Mouse (Mus musculus) midbrain, embryonic 13.5 days (tissue): ENCODE measurements around the gene Sftpa1. TPM values are rescaled to one million over a fixed set of nuclear protein-coding genes. Genes with fewer than 3 reads are reported as not detected.

ENCODE experiments used
- ATAC-seq: fragments of 200-750 bp; cut with Nextera tagmentation; 2 replicates; pipeline ENCODE4 v1.8.0; 2017; ENCODE audit warnings: mild to moderate bottlenecking, moderate TSS enrichment, moderate library complexity
- H3K27ac ChIP-seq: fragments of 300-500 bp; sonication (generic); 2 replicates; pipeline ENCODE4 v1.5.1; 2015; ENCODE audit warnings: inconsistent platforms, mild to moderate bottlenecking, moderate library complexity
- H3K27me3 ChIP-seq: fragments of 300-500 bp; sonication (generic); 2 replicates; pipeline ENCODE4 v1.6.1; 2015; ENCODE audit warnings: mild to moderate bottlenecking, inconsistent platforms
- H3K36me3 ChIP-seq: fragments of 300-500 bp; sonication (generic); 2 replicates; pipeline ENCODE4 v1.6.1; 2015; ENCODE audit warnings: mild to moderate bottlenecking, inconsistent platforms
- H3K4me1 ChIP-seq: fragments of 300-500 bp; sonication (generic); replicated peaks from 2 replicates; pipeline ENCODE4 v1.6.1; 2015; ENCODE audit warnings: inconsistent platforms
- H3K4me2 ChIP-seq: fragments of 300-500 bp; sonication (generic); replicated peaks from 2 replicates; pipeline ENCODE4 v1.6.1; 2015; ENCODE audit warnings: moderate library complexity, mild to moderate bottlenecking, inconsistent platforms
- H3K4me3 ChIP-seq: fragments of 300-500 bp; sonication (generic); replicated peaks from 2 replicates; pipeline ENCODE4 v1.5.1; 2015; ENCODE audit warnings: mild to moderate bottlenecking, inconsistent platforms
- H3K9ac ChIP-seq: fragments of 300-500 bp; sonication (generic); replicated peaks from 2 replicates; pipeline ENCODE4 v1.6.1; 2015; ENCODE audit warnings: mild to moderate bottlenecking, inconsistent platforms
- H3K9me3 ChIP-seq: fragments of 300-500 bp; sonication (generic); 2 replicates; pipeline ENCODE4 v1.6.1; 2016; ENCODE audit warnings: mild to moderate bottlenecking, inconsistent platforms
- WGBS: fragments of 180-500 bp; shearing (Covaris S2); methylation state at CpG from one replicate; pipeline ENCODE4 v1.1.7; 2015; 5-methylcytosine and 5-hydroxymethylcytosine counted together
- polyA plus RNA-seq: library from polyadenylated mRNA; unstranded; fragments of >200 nt; fragmentation: Nextera tagmentation; extraction: Ambion mirVana; gene quantifications from 2 replicates; pipeline ENCODE4 v1.2.1, GENCODE M21; 2015

Sftpa1 gene
- polyA plus RNA-seq, result not detected in 2 replicates

- Histone ChIP-seq H3K27me3 (no peaks in the 10 kb centered on the region), H3K27ac (no peak within 1 kb of the TSS), H3K9ac (no peak within 1 kb of the TSS), H3K9me3 (no peaks in the 10 kb centered on the region), H3K4me3 (no peak within 1 kb of the TSS), H3K4me2 (no peak within 1 kb of the TSS), H3K4me1 (no peaks in the 10 kb centered on the region), H3K36me3 (no peaks in the 10 kb centered on the region)
- no peak for ATAC-seq
- 83% methylated on average over 7 of the region's 7 CpGs for WGBS
Measured at GRCm38 (mm10) chr14:41131540-41131939, at the start of gene Sftpa1. Gene Sftpa1, plus strand, starts transcription at chr14:41131782.

- Histone ChIP-seq H3K36me3 (no peaks in the 10 kb centered on the region), H3K27ac (no peak overlapping the region), H3K4me3 (no peak overlapping the region), H3K27me3 (no peaks in the 10 kb centered on the region), H3K9me3 (no peaks in the 10 kb centered on the region), H3K4me1 (no peaks in the 10 kb centered on the region), H3K9ac (no peak overlapping the region), H3K4me2 (no peak overlapping the region)
- ATAC-seq, result no peak
- 87% methylated on average over 2 of the region's 2 CpGs for WGBS
Measured at GRCm38 (mm10) chr14:41082408-41082807, 49.2 kb upstream of the Sftpa1 start.

GRCm38 (mm10) chr14:41087509-41087908 is 44.1 kb upstream of the Sftpa1 start:
- 87% methylated on average over 1 of the region's 1 CpGs for WGBS
- no peak overlapping the region for H3K9ac ChIP-seq
- ATAC-seq, result no peak

DNA sequence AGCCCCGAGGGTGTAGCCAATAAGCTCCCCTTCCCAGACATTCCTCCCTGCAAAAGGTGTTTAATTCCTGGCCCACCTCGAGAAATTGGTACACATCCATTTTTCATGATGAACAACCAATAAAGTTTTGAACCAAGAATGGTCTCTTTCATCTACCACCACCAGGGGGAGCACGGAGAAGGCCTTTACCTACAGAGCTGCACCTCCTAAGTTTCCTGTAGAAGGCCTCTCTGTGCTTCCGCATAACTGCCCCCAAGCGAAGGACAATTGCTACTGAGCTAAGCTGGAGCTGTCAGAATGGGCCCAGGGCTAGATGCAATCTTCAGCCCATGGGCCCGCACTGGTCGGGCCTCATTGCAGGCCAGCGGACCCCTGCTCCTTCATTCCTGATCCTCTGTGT is 40.8 kb upstream of the Sftpa1 start:
- Histone ChIP-seq H3K4me1 (no peaks in the 10 kb centered on the region), H3K27ac (no peak overlapping the region), H3K4me2 (no peak overlapping the region), H3K27me3 (no peaks in the 10 kb centered on the region), H3K9me3 (no peaks in the 10 kb centered on the region), H3K36me3 (no peaks in the 10 kb centered on the region), H3K4me3 (no peak overlapping the region), H3K9ac (no peak overlapping the region)
- ATAC-seq, result no peak
- 45% methylated on average over 8 of the region's 8 CpGs for WGBS

More at GRCm38 (mm10) chr14:41087509-41087908, 44.1 kb upstream of the Sftpa1 start:
- Histone ChIP-seq H3K4me3 (no peak overlapping the region), H3K27ac (no peak overlapping the region), H3K4me2 (no peak overlapping the region), H3K9me3 (no peaks in the 10 kb centered on the region), H3K27me3 (no peaks in the 10 kb centered on the region), H3K4me1 (no peaks in the 10 kb centered on the region), H3K36me3 (no peaks in the 10 kb centered on the region)

- ATAC-seq, result 0 out of 2 replicates have a peak, but pooled peaks have one; percentile 20
- no peak overlapping the region for H3K4me2 ChIP-seq
- H3K4me1 ChIP-seq, result no peaks in the 10 kb centered on the region
- 59% methylated on average over 1 of the region's 1 CpGs for WGBS
- no peaks in the 10 kb centered on the region for H3K27me3 ChIP-seq
- no peak overlapping the region for H3K9ac ChIP-seq
- H3K27ac ChIP-seq, result no peak overlapping the region
- no peaks in the 10 kb centered on the region for H3K9me3 ChIP-seq
- H3K36me3 ChIP-seq, result no peaks in the 10 kb centered on the region
- H3K4me3 ChIP-seq, result no peak overlapping the region
Measured at GRCm38 (mm10) chr14:41094114-41094513, 37.5 kb upstream of the Sftpa1 start.

DNA sequence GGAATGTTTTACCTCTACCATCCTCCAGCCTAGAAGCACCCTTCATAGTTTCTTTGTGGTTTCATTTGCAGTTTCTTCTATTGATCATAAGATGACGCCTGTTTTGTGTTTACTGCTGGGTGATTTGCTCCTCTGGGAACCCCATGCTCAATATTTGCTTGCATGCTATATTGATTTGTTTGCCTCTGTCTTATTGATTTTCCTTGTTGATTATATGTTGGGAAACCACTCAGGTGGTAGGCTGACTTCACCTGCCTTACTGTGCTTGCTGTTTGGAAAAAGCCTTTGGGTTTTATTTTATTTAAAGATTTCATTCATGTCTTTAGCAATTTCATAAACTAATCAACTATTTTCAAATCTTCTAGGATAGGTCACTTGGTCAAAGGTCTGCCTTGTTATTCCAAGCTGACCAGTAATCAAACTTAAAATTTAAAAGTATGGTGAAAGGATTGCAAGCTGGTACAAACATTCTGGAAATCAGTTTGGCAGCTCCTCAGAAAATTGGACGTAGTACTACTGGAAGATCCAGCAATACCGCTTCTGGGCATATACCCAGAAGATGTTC is 35.2 kb upstream of the Sftpa1 start:
- Histone ChIP-seq H3K9me3 (no peaks in the 10 kb centered on the region), H3K27me3 (no peaks in the 10 kb centered on the region), H3K4me3 (no peak overlapping the region), H3K4me2 (no peak overlapping the region), H3K4me1 (no peaks in the 10 kb centered on the region), H3K9ac (no peak overlapping the region), H3K27ac (no peak overlapping the region), H3K36me3 (no peaks in the 10 kb centered on the region)
- no peak for ATAC-seq
- 90% methylated on average over 3 of the region's 3 CpGs for WGBS

DNA sequence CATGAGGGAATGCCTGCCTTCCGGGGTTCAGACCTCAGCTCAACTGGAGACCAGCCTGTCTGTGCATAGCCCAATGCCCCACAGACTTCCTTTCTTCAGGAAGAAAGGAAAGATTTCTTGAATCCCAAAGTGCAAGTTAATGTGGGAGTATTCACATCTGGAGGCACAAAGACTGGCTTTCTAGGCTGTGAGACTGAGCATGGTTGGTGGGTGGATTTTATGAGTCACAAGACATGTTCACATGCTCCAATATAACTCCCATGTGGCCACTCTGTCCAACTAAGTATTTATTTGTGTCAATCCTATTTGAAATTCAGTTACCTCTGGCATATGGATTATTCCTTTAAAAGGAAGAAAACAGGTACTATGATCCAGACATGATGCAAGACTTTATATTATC is 32.9 kb upstream of the Sftpa1 start:
- no peak for ATAC-seq
- no peak overlapping the region for H3K4me3 ChIP-seq
- H3K9ac ChIP-seq, result no peak overlapping the region
- no peaks in the 10 kb centered on the region for H3K36me3 ChIP-seq
- no peaks in the 10 kb centered on the region for H3K9me3 ChIP-seq
- no peaks in the 10 kb centered on the region for H3K27me3 ChIP-seq
- H3K4me1 ChIP-seq, result no peaks in the 10 kb centered on the region
- no peak overlapping the region for H3K4me2 ChIP-seq
- WGBS, result 82% methylated on average over 1 of the region's 1 CpGs
- H3K27ac ChIP-seq, result no peak overlapping the region

DNA sequence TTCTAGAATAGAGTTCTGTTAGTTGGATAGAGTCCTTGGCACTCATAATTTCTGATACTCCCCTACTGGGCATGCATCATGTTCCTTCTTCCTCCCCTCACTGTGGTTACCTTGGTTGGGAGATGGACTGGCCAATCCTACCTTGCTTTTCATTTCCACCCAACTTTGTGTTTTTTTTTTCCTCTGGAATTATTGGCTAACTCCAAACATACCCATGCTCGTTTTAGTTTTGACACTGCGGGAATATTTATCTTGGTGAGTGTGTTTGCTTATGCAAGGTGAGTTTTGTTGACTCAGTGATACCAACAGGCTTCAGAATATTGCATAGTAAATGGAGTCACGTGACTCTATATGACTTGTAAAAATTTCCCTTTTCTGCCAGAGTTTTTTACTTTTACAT is 30.9 kb upstream of the Sftpa1 start:
- no peaks in the 10 kb centered on the region for H3K4me1 ChIP-seq

DNA sequence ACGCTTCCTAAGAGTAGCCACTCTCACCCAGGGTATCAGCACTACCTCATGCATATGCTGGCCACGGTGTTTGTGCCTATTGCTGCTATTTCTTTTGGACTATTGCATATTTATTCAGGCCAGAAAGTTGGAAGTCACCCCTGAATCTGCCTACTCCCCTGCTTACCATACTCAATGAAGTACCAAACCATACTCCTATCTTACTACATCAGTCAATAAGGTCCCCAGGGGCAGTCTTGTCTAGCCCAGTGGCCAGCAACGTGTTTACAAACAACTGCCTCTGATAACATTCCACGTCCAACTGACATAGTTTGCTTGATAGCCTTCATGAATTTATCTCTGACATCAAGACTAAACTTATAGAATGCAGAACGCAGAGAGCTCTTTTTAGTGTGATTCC is 30.3 kb upstream of the Sftpa1 start:
- WGBS, result 88% methylated on average over 5 of the region's 5 CpGs
- H3K27me3 ChIP-seq, result no peaks in the 10 kb centered on the region
- no peak overlapping the region for H3K4me3 ChIP-seq
- no peak overlapping the region for H3K4me2 ChIP-seq
- no peaks in the 10 kb centered on the region for H3K4me1 ChIP-seq
- ATAC-seq, result no peak
- H3K9ac ChIP-seq, result no peak overlapping the region
- H3K36me3 ChIP-seq, result no peaks in the 10 kb centered on the region
- H3K9me3 ChIP-seq, result no peaks in the 10 kb centered on the region
- no peak overlapping the region for H3K27ac ChIP-seq

More for the DNA sequence above, 30.9 kb upstream of the Sftpa1 start:
- WGBS, result 87% methylated on average over 3 of the region's 3 CpGs
- no peaks in the 10 kb centered on the region for H3K36me3 ChIP-seq
- H3K4me2 ChIP-seq, result no peak overlapping the region
- H3K9me3 ChIP-seq, result no peaks in the 10 kb centered on the region
- no peak overlapping the region for H3K9ac ChIP-seq
- no peak overlapping the region for H3K4me3 ChIP-seq
- no peaks in the 10 kb centered on the region for H3K27me3 ChIP-seq
- H3K27ac ChIP-seq, result no peak overlapping the region
- no peak for ATAC-seq

DNA sequence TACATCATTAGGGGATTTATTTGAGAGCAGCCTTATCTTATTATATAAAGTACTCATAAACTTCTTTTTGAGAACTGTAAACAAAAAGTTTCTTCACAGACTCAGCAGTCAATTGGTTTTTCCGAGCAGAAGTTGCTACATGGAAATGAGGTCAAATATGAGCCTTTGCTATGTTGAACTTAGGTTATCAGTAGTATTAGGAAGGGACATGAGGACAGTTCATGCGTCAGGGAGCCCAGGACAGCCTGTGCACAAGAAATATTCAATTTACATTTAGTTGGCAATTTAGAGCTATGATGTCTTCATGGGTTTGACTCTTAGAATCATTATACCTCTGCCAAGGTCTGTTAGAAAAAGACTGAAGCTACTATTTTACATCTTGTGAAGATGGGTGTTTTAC is 29.3 kb upstream of the Sftpa1 start:
- Histone ChIP-seq H3K4me1 (no peaks in the 10 kb centered on the region), H3K4me2 (no peak overlapping the region), H3K27me3 (no peaks in the 10 kb centered on the region), H3K27ac (no peak overlapping the region), H3K36me3 (no peaks in the 10 kb centered on the region), H3K9ac (no peak overlapping the region), H3K4me3 (no peak overlapping the region), H3K9me3 (no peaks in the 10 kb centered on the region)
- ATAC-seq, result no peak
- WGBS, result 82% methylated on average over 2 of the region's 2 CpGs

DNA sequence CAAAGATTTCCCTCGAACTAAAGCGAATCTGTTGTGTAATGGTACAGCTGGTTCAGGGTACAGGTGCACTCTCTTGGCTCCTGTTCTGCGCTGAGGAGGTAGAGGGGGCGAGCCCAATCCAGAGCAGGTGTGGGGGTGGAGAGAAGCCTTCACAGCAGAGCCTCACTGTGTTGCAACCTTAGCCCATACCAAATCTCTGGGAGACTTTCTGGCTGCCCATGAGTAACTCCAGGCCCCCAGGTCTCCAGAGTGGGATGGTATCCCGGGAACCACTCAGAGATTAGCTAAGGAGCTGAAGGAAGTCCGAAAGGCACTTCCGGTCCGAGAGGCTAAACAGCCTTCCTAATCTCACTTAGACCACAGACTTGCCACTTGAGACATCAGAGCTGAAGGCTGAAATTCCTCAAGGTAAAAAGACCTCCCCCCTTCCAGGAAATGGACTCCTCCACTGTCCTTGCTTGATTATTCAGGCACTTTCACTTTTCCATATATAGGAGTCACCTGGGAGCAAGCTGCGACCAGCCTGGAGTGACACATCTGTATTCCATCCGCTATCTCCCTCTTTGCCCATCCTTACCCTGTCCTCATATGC is 26.6 kb upstream of the Sftpa1 start, which contains the start of gene Mat1a:
Gene Mat1a, plus strand, starts transcription at position 183 of the 592 bp plus-strand sequence.
- Histone ChIP-seq H3K4me2 (no peak within 1 kb of the TSS), H3K9me3 (no peaks in the 10 kb centered on the region), H3K27me3 (no peaks in the 10 kb centered on the region), H3K9ac (no peak within 1 kb of the TSS), H3K4me3 (no peak within 1 kb of the TSS), H3K4me1 (no peaks in the 10 kb centered on the region), H3K36me3 (no peaks in the 10 kb centered on the region), H3K27ac (no peak within 1 kb of the TSS)
- ATAC-seq, result no peak
- 83% methylated on average over 10 of the region's 10 CpGs for WGBS

- WGBS, result 87% methylated on average over 7 of the region's 7 CpGs
- H3K4me2 ChIP-seq, result no peak overlapping the region
- no peaks in the 10 kb centered on the region for H3K36me3 ChIP-seq
- H3K27ac ChIP-seq, result no peak overlapping the region
- ATAC-seq, result no peak
- H3K4me3 ChIP-seq, result no peak overlapping the region
- no peaks in the 10 kb centered on the region for H3K4me1 ChIP-seq
- H3K9me3 ChIP-seq, result no peaks in the 10 kb centered on the region
- no peaks in the 10 kb centered on the region for H3K27me3 ChIP-seq
- H3K9ac ChIP-seq, result no peak overlapping the region
Measured at GRCm38 (mm10) chr14:41111031-41111668, 20.4 kb upstream of the Sftpa1 start.
